Mouse (Mus musculus) kidney, adult 2 months (tissue): Measurements from ENCODE around the gene Gm10720.
"Not testable (repeated sequence)": the region's sequence is repeated elsewhere in the genome, so short reads cannot be mapped to it uniquely, and the experiment has no call there.

Source experiments
- CTCF ChIP-seq: fragments of 200-500 bp; conservative IDR thresholded peaks from 2 replicates; pipeline ENCODE4 v1.5.1; 2011; ENCODE audit warnings: low read depth, mild to moderate bottlenecking, control low read depth, low read length, moderate library complexity, mixed read lengths; ENCODE audit not compliant: insufficient read depth, insufficient read length
- POLR2A ChIP-seq: fragments of 200-500 bp; IDR thresholded peaks from one replicate; pipeline ENCODE4 v1.6.1; 2011; ENCODE audit warnings: low read depth, low read length, control low read depth

- TF ChIP-seq CTCF, POLR2A: not testable (repeated sequence)
Observed at GRCm38 (mm10) chr9:3012054-3012621, 3.3 kb upstream of the Gm10720 start.
